22 mouse cellular contexts compared by ENCODE assay signal in genomic region chr19:41628970-41629369, GRCm38 (mm10). TPM values are rescaled to one million over a fixed set of nuclear protein-coding genes. Genes with fewer than 3 reads are reported as not detected.
DNase-seq lines count a peak whose midpoint lies in the region; ATAC-seq and TF ChIP-seq lines count a peak whose summit lies in the region.
"Had no signal": no experiment of that assay in that cellular context is flagged by ENCODE, and none has a peak within 500 bp of the region (broad histone marks: within the 10 kb centered on the region; RNA-seq: fewer than 3 reads in every experiment).

No protein-coding gene starts in this region.

- H3K27me3 ChIP-seq in forebrain, embryonic 14.5 days (replicated peaks; ENCODE audit: control insufficient read depth, insufficient read depth, low read length) = no peaks in the 10 kb centered on the region
- H3K27me3 ChIP-seq in forebrain, embryonic 10.5 days (ENCODE audit: poor library complexity, severe bottlenecking) = peaks cover 14% of the 10 kb centered on the region
- H3K27me3 ChIP-seq in midbrain, embryonic 15.5 days (replicated peaks) = no peaks in the 10 kb centered on the region
- H3K27me3 ChIP-seq in midbrain, embryonic 13.5 days = no peaks in the 10 kb centered on the region
- no peaks in the 10 kb centered on the region for H3K27me3 ChIP-seq in forebrain, postnatal 0 days (ENCODE audit: insufficient read depth, low read length)
- H3K27me3 ChIP-seq: neural tube, embryonic 12.5 days; stomach, embryonic 15.5 days had no signal

- H3K4me3 ChIP-seq in forebrain, embryonic 14.5 days (ENCODE audit: low read depth, low read length) = no peak overlapping the region
- H3K4me3 ChIP-seq in forebrain, embryonic 10.5 days = no peak overlapping the region
- H3K4me3 ChIP-seq in midbrain, embryonic 15.5 days = no peak overlapping the region
- no peak overlapping the region for H3K4me3 ChIP-seq in midbrain, embryonic 13.5 days (replicated peaks)
- H3K4me3 ChIP-seq in forebrain, postnatal 0 days (ENCODE audit: low read depth, low read length) = no peak overlapping the region
- H3K4me3 ChIP-seq: embryonic facial prominence, embryonic 13.5 days; erythroblast, embryonic 14.5 days; heart, adult 2 months; heart, embryonic 13.5 days; hindbrain, embryonic 13.5 days; left cerebral cortex, adult 2 months; neural tube, embryonic 12.5 days; stomach, embryonic 15.5 days had no signal

- no peaks in the 10 kb centered on the region for H3K9me3 ChIP-seq in forebrain, embryonic 14.5 days (replicated peaks; ENCODE audit: control insufficient read depth, low read length)
- H3K9me3 ChIP-seq in forebrain, embryonic 10.5 days = no peaks in the 10 kb centered on the region
- no peaks in the 10 kb centered on the region for H3K9me3 ChIP-seq in midbrain, embryonic 15.5 days
- 0 out of 2 replicates have a peak, but pooled peaks cover 7% of the 10 kb centered on the region for H3K9me3 ChIP-seq in midbrain, embryonic 13.5 days
- H3K9me3 ChIP-seq in forebrain, postnatal 0 days (ENCODE audit: low read length) = 0 out of 2 replicates have a peak, but pooled peaks cover 6% of the 10 kb centered on the region
- H3K9me3 ChIP-seq: stomach, embryonic 15.5 days had no signal

- H3K27ac ChIP-seq in forebrain, embryonic 14.5 days (ENCODE audit: low read depth, low read length) = no peak overlapping the region
- H3K27ac ChIP-seq in forebrain, embryonic 10.5 days = no peak overlapping the region
- no peak overlapping the region for H3K27ac ChIP-seq in midbrain, embryonic 15.5 days
- no peak overlapping the region for H3K27ac ChIP-seq in midbrain, embryonic 13.5 days
- H3K27ac ChIP-seq in forebrain, postnatal 0 days (ENCODE audit: low read depth, low read length) = no peak overlapping the region
- H3K27ac ChIP-seq: embryonic facial prominence, embryonic 13.5 days; heart, adult 2 months; heart, embryonic 13.5 days; hindbrain, embryonic 13.5 days; kidney, postnatal 0 days; left cerebral cortex, adult 2 months; liver, embryonic 14.5 days; neural tube, embryonic 12.5 days; stomach, embryonic 15.5 days had no signal

- no peak overlapping the region for H3K4me2 ChIP-seq in forebrain, embryonic 14.5 days (ENCODE audit: low read length)
- no peak overlapping the region for H3K4me2 ChIP-seq in midbrain, embryonic 15.5 days
- H3K4me2 ChIP-seq in midbrain, embryonic 13.5 days (replicated peaks) = no peak overlapping the region
- no peak overlapping the region for H3K4me2 ChIP-seq in forebrain, postnatal 0 days (ENCODE audit: low read depth)
- H3K4me2 ChIP-seq: embryonic facial prominence, embryonic 13.5 days; heart, embryonic 13.5 days; hindbrain, embryonic 13.5 days; neural tube, embryonic 12.5 days; stomach, embryonic 15.5 days had no signal

- DNase-seq in forebrain, embryonic 14.5 days (ENCODE audit: low spot score) = peak; percentile 74
- no peak for DNase-seq in forebrain, embryonic 10.5 days (ENCODE audit: extremely low spot score, low spot score)
- DNase-seq in forebrain, postnatal 0 days = peak; percentile 47
- DNase-seq in lung, postnatal 14 days = peak; percentile 13
- DNase-seq: adrenal gland, adult 8-10 months; gastrocnemius, postnatal 36 days; thymus, adult 18-20 months had no signal

- peak; percentile 27; the same call in 1 of the 2 replicates for ATAC-seq in forebrain, embryonic 14.5 days
- peak; percentile 40; the same call in 1 of the 2 replicates for ATAC-seq in midbrain, embryonic 15.5 days (replicated peaks)
- no peak for ATAC-seq in midbrain, embryonic 13.5 days
- peak; percentile 40 for ATAC-seq in forebrain, postnatal 0 days
- ATAC-seq in activated CD4-positive, CD25-positive, alpha-beta regulatory T cell, adult 4 months = no peak
- ATAC-seq in CD4-positive, CD25-positive, alpha-beta regulatory T cell, adult 4 months = no peak
- ATAC-seq: inflammation-experienced regulatory T-cells, adult 6 months had no signal

- peaks cover 25% of the 10 kb centered on the region for H3K36me3 ChIP-seq in forebrain, embryonic 14.5 days (ENCODE audit: control insufficient read depth, insufficient read depth, low read length)
- no peaks in the 10 kb centered on the region for H3K36me3 ChIP-seq in forebrain, embryonic 10.5 days (replicated peaks)
- peaks cover 30% of the 10 kb centered on the region for H3K36me3 ChIP-seq in midbrain, embryonic 15.5 days (replicated peaks)
- H3K36me3 ChIP-seq in midbrain, embryonic 13.5 days = peaks cover 32% of the 10 kb centered on the region
- H3K36me3 ChIP-seq in forebrain, postnatal 0 days (ENCODE audit: insufficient read depth) = peaks cover 27% of the 10 kb centered on the region
- H3K36me3 ChIP-seq: embryonic facial prominence, embryonic 13.5 days; heart, embryonic 13.5 days; stomach, embryonic 15.5 days had no signal

- 36% methylated on average over 11 of the region's 11 CpGs for WGBS in forebrain, embryonic 14.5 days
- 87% methylated on average over 11 of the region's 11 CpGs for WGBS in forebrain, embryonic 10.5 days
- 68% methylated on average over 11 of the region's 11 CpGs for WGBS in midbrain, embryonic 15.5 days
- 84% methylated on average over 11 of the region's 11 CpGs for WGBS in midbrain, embryonic 13.5 days
- WGBS in forebrain, postnatal 0 days = 29% methylated on average over 11 of the region's 11 CpGs

- H3K4me1 ChIP-seq in forebrain, embryonic 14.5 days (ENCODE audit: control insufficient read depth, insufficient read depth, low read length) = peaks cover 4% of the 10 kb centered on the region; the same call in 1 of the 2 replicates
- peaks cover 7% of the 10 kb centered on the region for H3K4me1 ChIP-seq in forebrain, embryonic 10.5 days
- no peaks in the 10 kb centered on the region for H3K4me1 ChIP-seq in midbrain, embryonic 15.5 days
- H3K4me1 ChIP-seq in midbrain, embryonic 13.5 days (replicated peaks) = 0 out of 2 replicates have a peak, but pooled peaks cover 3% of the 10 kb centered on the region
- no peaks in the 10 kb centered on the region for H3K4me1 ChIP-seq in forebrain, postnatal 0 days (ENCODE audit: insufficient read depth)
- H3K4me1 ChIP-seq: embryonic facial prominence, embryonic 13.5 days; hindbrain, embryonic 13.5 days; neural tube, embryonic 12.5 days; stomach, embryonic 15.5 days had no signal

- no peak overlapping the region for H3K9ac ChIP-seq in forebrain, embryonic 14.5 days (ENCODE audit: low read length)
- H3K9ac ChIP-seq in midbrain, embryonic 15.5 days = no peak overlapping the region
- H3K9ac ChIP-seq in midbrain, embryonic 13.5 days (replicated peaks) = no peak overlapping the region
- no peak overlapping the region for H3K9ac ChIP-seq in forebrain, postnatal 0 days
- H3K9ac ChIP-seq: embryonic facial prominence, embryonic 13.5 days; heart, embryonic 13.5 days; hindbrain, embryonic 13.5 days; liver, embryonic 14.5 days; neural tube, embryonic 12.5 days; stomach, embryonic 15.5 days had no signal

- no peak for TF ChIP-seq CTCF in forebrain, postnatal 0 days (IDR thresholded peaks at IDR 0.05; ENCODE audit: low read depth)

RNA-seq across cellular contexts. Expression of gene Gm340, which starts 46.8 kb away (rescaled TPM):
- 4.0 and 5.7 TPM in 2 replicates for polyA plus RNA-seq in forebrain, embryonic 14.5 days (2014; fragmentation: Nextera tagmentation; extraction: Ambion mirVana)
- polyA plus RNA-seq in forebrain, embryonic 10.5 days (2016; fragmentation: Nextera tagmentation; extraction: Ambion mirVana) = 2.7 and 3.2 TPM in 2 replicates
- 2.5 and 2.6 TPM in 2 replicates for polyA plus RNA-seq in midbrain, embryonic 15.5 days (2015; fragmentation: Nextera tagmentation; extraction: Ambion mirVana)
- 2.8 and 3.5 TPM in 2 replicates for polyA plus RNA-seq in midbrain, embryonic 13.5 days (2015; fragmentation: Nextera tagmentation; extraction: Ambion mirVana)
- 6.8 and 7.6 TPM in 2 replicates for total RNA-seq in forebrain, postnatal 0 days (2014; rRNA removed)
- polyA plus RNA-seq in forebrain, postnatal 0 days (2015; fragmentation: Nextera tagmentation; extraction: Ambion mirVana) = 1.2 and 1.7 TPM in 2 replicates
- polyA plus RNA-seq in activated CD4-positive, CD25-positive, alpha-beta regulatory T cell, adult 4 months (2017; shearing (Covaris generic)) = 1 to 10 TPM; 2.4 to 5.6 TPM
- polyA plus RNA-seq in CD4-positive, CD25-positive, alpha-beta regulatory T cell, adult 4 months (2017; shearing (Covaris generic)) = 1 to 10 TPM; 4.0 to 6.4 TPM

Comparison
In these comparisons a context has a peak if more than half of its experiments do, and no peak if none do; other contexts are left out.
1. ATAC-seq: peak in forebrain, embryonic 14.5 days (single experiment), midbrain, embryonic 15.5 days (single experiment) and forebrain, postnatal 0 days (single experiment); none in midbrain, embryonic 13.5 days (single experiment), activated CD4-positive, CD25-positive, alpha-beta regulatory T cell, adult 4 months (single experiment) and CD4-positive, CD25-positive, alpha-beta regulatory T cell, adult 4 months (single experiment).